Mouse (Mus musculus) heart, adult 2 months (tissue): ENCODE data around the gene Igsf9.

ENCODE experiments used
- CTCF ChIP-seq: fragments of 200-600 bp; IDR thresholded peaks from 2 replicates; pipeline ENCODE4 v1.8.1; 2022; ENCODE audit warnings: antibody characterized with exemption, mild to moderate bottlenecking, moderate library complexity
- EP300 ChIP-seq: fragments of 200-500 bp; IDR thresholded peaks from 2 replicates; pipeline ENCODE4 v1.6.1; 2011; ENCODE audit warnings: low read depth, low read length, control low read depth; ENCODE audit not compliant: insufficient read depth

- TF ChIP-seq EP300 (peak; percentile 97), CTCF (no peak; the same call in 1 of the 2 replicates)
These were observed 47.1 kb downstream of the Igsf9 start for GRCm38 (mm10) chr1:172528701-172529100.
